Mouse (Mus musculus): ENCODE results near the gene Tlk2. TPM values are rescaled to one million over a fixed set of nuclear protein-coding genes. Genes with fewer than 3 reads are reported as not detected.

The Tlk2 gene
- polyA plus RNA-seq, 1 experiment from 2014 or later = 26.8 TPM

- Histone ChIP-seq H3K9me3 (ENCODE audit: low read depth, low read length) (no peaks in the 10 kb centered on the region), H3K27me3 (ENCODE audit: insufficient read depth, low read length) (no peaks in the 10 kb centered on the region), H3K4me3 (ENCODE audit: low read depth, low read length) (no peak overlapping the region), H3K36me3 (ENCODE audit: insufficient read depth) (peaks cover 41% of the 10 kb centered on the region), H3K27ac (ENCODE audit: low read depth) (no peak overlapping the region), H3K4me1 (ENCODE audit: insufficient read depth) (no peaks in the 10 kb centered on the region), H3K4me2 (no peak overlapping the region), H3K9ac (no peak overlapping the region)
- ATAC-seq (ENCODE audit: insufficient read depth) = no peak
- WGBS = 98% methylated on average over 1 of the region's 1 CpGs
- 0 out of 2 replicates have a peak, but pooled peaks have one; percentile 41 for TF ChIP-seq CTCF (IDR thresholded peaks at IDR 0.05; ENCODE audit: low read depth)
- DNase-seq = peak; percentile 16
Observed at GRCm38 (mm10) chr11:105214257-105214656, 35.6 kb downstream of the Tlk2 start.

GRCm38 (mm10) chr11:105217771-105218170 is 39.2 kb downstream of the Tlk2 start:
- ATAC-seq (ENCODE audit: insufficient read depth) (peak; percentile 63), DNase-seq (peak; percentile 26)
- no peaks in the 10 kb centered on the region for H3K9me3 ChIP-seq (ENCODE audit: low read depth, low read length)
- H3K36me3 ChIP-seq (ENCODE audit: insufficient read depth) = peaks cover 32% of the 10 kb centered on the region
- H3K4me3 ChIP-seq (ENCODE audit: low read depth, low read length) = no peak overlapping the region
- H3K27me3 ChIP-seq (ENCODE audit: insufficient read depth, low read length) = no peaks in the 10 kb centered on the region
- 44% methylated on average over 2 of the region's 2 CpGs for WGBS
- no peak overlapping the region for H3K9ac ChIP-seq
- no peak overlapping the region for H3K4me2 ChIP-seq
- H3K27ac ChIP-seq (ENCODE audit: low read depth) = no peak overlapping the region
- H3K4me1 ChIP-seq (ENCODE audit: insufficient read depth) = no peaks in the 10 kb centered on the region
- no peak for TF ChIP-seq CTCF (IDR thresholded peaks at IDR 0.05; ENCODE audit: low read depth)

GRCm38 (mm10) chr11:105234501-105234900 is 55.9 kb downstream of the Tlk2 start:
- Histone ChIP-seq H3K9me3 (ENCODE audit: low read depth, low read length) (no peaks in the 10 kb centered on the region), H3K4me1 (ENCODE audit: insufficient read depth) (no peaks in the 10 kb centered on the region), H3K4me3 (ENCODE audit: low read depth, low read length) (no peak overlapping the region), H3K27me3 (ENCODE audit: insufficient read depth, low read length) (no peaks in the 10 kb centered on the region), H3K4me2 (no peak overlapping the region), H3K9ac (no peak overlapping the region), H3K36me3 (ENCODE audit: insufficient read depth) (peaks cover 13% of the 10 kb centered on the region), H3K27ac (ENCODE audit: low read depth) (no peak overlapping the region)
- 85% methylated on average over 2 of the region's 2 CpGs for WGBS
- TF ChIP-seq CTCF (IDR thresholded peaks at IDR 0.05; ENCODE audit: low read depth) = no peak
- no peak for ATAC-seq (ENCODE audit: insufficient read depth)
- DNase-seq = no peak

DNA sequence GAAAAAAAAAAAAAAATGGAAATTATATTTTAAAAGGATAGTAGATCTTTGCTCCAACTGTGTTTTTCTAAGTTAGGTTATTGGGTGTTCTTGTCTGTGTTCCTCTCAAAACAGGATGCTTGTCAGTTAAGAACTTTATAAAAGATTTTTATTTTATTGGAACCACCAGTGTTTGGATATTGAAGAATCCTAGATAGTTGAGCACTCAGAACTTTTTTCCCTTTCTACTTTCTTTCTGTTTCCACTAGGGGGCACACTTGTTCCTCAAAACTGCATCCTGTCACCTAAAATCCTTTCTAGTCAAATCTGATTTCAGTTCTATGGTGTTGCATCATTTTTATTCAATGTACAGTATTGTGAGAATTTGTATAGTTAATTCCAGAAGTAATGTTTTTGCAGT is 62.4 kb downstream of the Tlk2 start:
- ATAC-seq (ENCODE audit: insufficient read depth) (no peak), DNase-seq (peak; percentile 74)
- Histone ChIP-seq H3K9ac (no peak overlapping the region), H3K9me3 (ENCODE audit: low read depth, low read length) (no peaks in the 10 kb centered on the region), H3K27me3 (ENCODE audit: insufficient read depth, low read length) (no peaks in the 10 kb centered on the region), H3K4me2 (no peak overlapping the region), H3K4me3 (ENCODE audit: low read depth, low read length) (no peak overlapping the region), H3K4me1 (ENCODE audit: insufficient read depth) (0 out of 2 replicates have a peak, but pooled peaks cover 3% of the 10 kb centered on the region), H3K27ac (ENCODE audit: low read depth) (no peak overlapping the region), H3K36me3 (ENCODE audit: insufficient read depth) (peaks cover 56% of the 10 kb centered on the region)
- peak; percentile 64 for TF ChIP-seq CTCF (IDR thresholded peaks at IDR 0.05; ENCODE audit: low read depth)

GRCm38 (mm10) chr11:105246369-105246768 is 67.8 kb downstream of the Tlk2 start:
- H3K27ac ChIP-seq (ENCODE audit: low read depth) = no peak overlapping the region
- no peak overlapping the region for H3K4me3 ChIP-seq (ENCODE audit: low read depth, low read length)
- H3K36me3 ChIP-seq (ENCODE audit: insufficient read depth) = peaks cover 80% of the 10 kb centered on the region
- H3K9me3 ChIP-seq (ENCODE audit: low read depth, low read length) = no peaks in the 10 kb centered on the region
- no peak overlapping the region for H3K9ac ChIP-seq
- H3K4me2 ChIP-seq = no peak overlapping the region
- peak; percentile 83 for DNase-seq
- H3K27me3 ChIP-seq (ENCODE audit: insufficient read depth, low read length) = no peaks in the 10 kb centered on the region
- peak; percentile 79 for ATAC-seq (ENCODE audit: insufficient read depth)
- no peak for TF ChIP-seq CTCF (IDR thresholded peaks at IDR 0.05; ENCODE audit: low read depth)
- WGBS = 41% methylated on average over 1 of the region's 1 CpGs
- 0 out of 2 replicates have a peak, but pooled peaks cover 3% of the 10 kb centered on the region for H3K4me1 ChIP-seq (ENCODE audit: insufficient read depth)

DNA sequence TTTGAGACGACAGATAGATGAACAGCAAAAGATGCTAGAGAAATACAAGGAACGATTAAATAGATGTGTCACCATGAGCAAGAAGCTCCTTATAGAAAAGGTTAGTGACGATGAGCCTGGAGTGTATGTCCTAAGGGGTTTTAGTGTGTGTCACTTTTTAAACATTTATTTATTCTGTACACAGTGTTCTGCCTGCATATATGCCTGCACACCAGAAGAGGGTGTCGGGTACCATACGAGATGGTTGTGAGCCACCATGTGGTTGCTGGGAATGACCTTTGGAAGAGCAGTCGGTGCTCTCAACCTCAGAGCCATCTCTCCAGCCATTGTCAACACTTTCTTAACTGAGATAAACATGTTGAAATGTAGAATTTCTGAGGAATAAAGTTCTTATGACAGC is 68.2 kb downstream of the Tlk2 start:
- Histone ChIP-seq H3K4me2 (no peak overlapping the region), H3K36me3 (ENCODE audit: insufficient read depth) (peaks cover 81% of the 10 kb centered on the region), H3K9ac (no peak overlapping the region), H3K27me3 (ENCODE audit: insufficient read depth, low read length) (no peaks in the 10 kb centered on the region), H3K4me1 (ENCODE audit: insufficient read depth) (0 out of 2 replicates have a peak, but pooled peaks cover 3% of the 10 kb centered on the region), H3K4me3 (ENCODE audit: low read depth, low read length) (no peak overlapping the region), H3K9me3 (ENCODE audit: low read depth, low read length) (no peaks in the 10 kb centered on the region), H3K27ac (ENCODE audit: low read depth) (no peak overlapping the region)
- ATAC-seq (ENCODE audit: insufficient read depth) (peak; percentile 61), DNase-seq (peak; percentile 19)
- WGBS = 54% methylated on average over 6 of the region's 6 CpGs
- 0 out of 2 replicates have a peak, but pooled peaks have one; percentile 13 for TF ChIP-seq CTCF (IDR thresholded peaks at IDR 0.05; ENCODE audit: low read depth)

- no peak overlapping the region for H3K4me3 ChIP-seq (ENCODE audit: low read depth, low read length)
- H3K36me3 ChIP-seq (ENCODE audit: insufficient read depth) = peaks cover 76% of the 10 kb centered on the region
- 62% methylated on average over 5 of the region's 5 CpGs for WGBS
- no peak overlapping the region for H3K9ac ChIP-seq
- H3K9me3 ChIP-seq (ENCODE audit: low read depth, low read length) = no peaks in the 10 kb centered on the region
- TF ChIP-seq CTCF (IDR thresholded peaks at IDR 0.05; ENCODE audit: low read depth) = no peak
- H3K27ac ChIP-seq (ENCODE audit: low read depth) = no peak overlapping the region
- H3K4me1 ChIP-seq (ENCODE audit: insufficient read depth) = 0 out of 2 replicates have a peak, but pooled peaks cover 3% of the 10 kb centered on the region
- H3K27me3 ChIP-seq (ENCODE audit: insufficient read depth, low read length) = no peaks in the 10 kb centered on the region
- no peak for ATAC-seq (ENCODE audit: insufficient read depth)
- no peak overlapping the region for H3K4me2 ChIP-seq
- DNase-seq = peak; percentile 50
Observed at GRCm38 (mm10) chr11:105247321-105247720, 68.7 kb downstream of the Tlk2 start.
